Mouse (Mus musculus): ENCODE data around the gene Ebf1.

- TF ChIP-seq CTCF (IDR thresholded peaks at IDR 0.05) (no peak), EP300 (IDR thresholded peaks at IDR 0.05) (no peak)
Observed at GRCm38 (mm10) chr11:44779030-44779429, 161.9 kb downstream of the Ebf1 start.
